Mouse (Mus musculus): ENCODE results near the gene Atg4b. TPM values are rescaled to one million over a fixed set of nuclear protein-coding genes. Genes with fewer than 3 reads are reported as not detected.

Gene Atg4b
- polyA plus RNA-seq, 1 experiment from 2014 or later = 95.7 TPM

GRCm38 (mm10) chr1:93802771-93803170 lies 51.5 kb downstream of the Atg4b start:
- Histone ChIP-seq H3K36me3 (ENCODE audit: control insufficient read depth, insufficient read depth, low read length) (peaks cover 44% of the 10 kb centered on the region), H3K27me3 (ENCODE audit: control insufficient read depth, insufficient read depth, low read length) (no peaks in the 10 kb centered on the region), H3K9ac (ENCODE audit: low read depth, low read length) (no peak overlapping the region; the same call in 1 of the 2 replicates), H3K4me3 (ENCODE audit: low read length) (peak overlapping the region; percentile 81; the same call in 1 of the 2 replicates), H3K9me3 (ENCODE audit: control insufficient read depth, low read length) (no peaks in the 10 kb centered on the region), H3K4me1 (ENCODE audit: control insufficient read depth, insufficient read depth, low read length) (peaks cover 22% of the 10 kb centered on the region), H3K4me2 (replicated peaks; ENCODE audit: low read depth, low read length) (peak overlapping the region; percentile 69), H3K27ac (ENCODE audit: low read depth, low read length) (no peak overlapping the region)
- ATAC-seq (ENCODE audit: low FRiP score, low TSS enrichment) = no peak
- 85% methylated on average over 5 of the region's 5 CpGs for WGBS

- Histone ChIP-seq H3K9ac (ENCODE audit: low read depth, low read length) (peak within 1 kb of the TSS; percentile 91), H3K4me3 (ENCODE audit: low read length) (peak within 1 kb of the TSS; percentile 81), H3K36me3 (ENCODE audit: control insufficient read depth, insufficient read depth, low read length) (peaks cover 45% of the 10 kb centered on the region), H3K27me3 (ENCODE audit: control insufficient read depth, insufficient read depth, low read length) (no peaks in the 10 kb centered on the region), H3K4me1 (ENCODE audit: control insufficient read depth, insufficient read depth, low read length) (peaks cover 22% of the 10 kb centered on the region), H3K9me3 (ENCODE audit: control insufficient read depth, low read length) (no peaks in the 10 kb centered on the region), H3K27ac (ENCODE audit: low read depth, low read length) (peak within 1 kb of the TSS; percentile 95), H3K4me2 (replicated peaks; ENCODE audit: low read depth, low read length) (peak within 1 kb of the TSS; percentile 69)
- peak; percentile 95 for ATAC-seq (ENCODE audit: low FRiP score, low TSS enrichment)
- under 1% methylated on average over 89 of the region's 94 CpGs for WGBS
Observed at GRCm38 (mm10) chr1:93803556-93804507, 52.5 kb downstream of the Atg4b start, which contains the start of gene Ing5. Ing5 (plus strand) TSS chr1:93803965.

GRCm38 (mm10) chr1:93804818-93805217 lies 53.5 kb downstream of the Atg4b start:
- Histone ChIP-seq H3K27me3 (ENCODE audit: control insufficient read depth, insufficient read depth, low read length) (no peaks in the 10 kb centered on the region), H3K9ac (ENCODE audit: low read depth, low read length) (peak overlapping the region; percentile 91; the same call in 1 of the 2 replicates), H3K4me3 (ENCODE audit: low read length) (peak overlapping the region; percentile 81), H3K9me3 (ENCODE audit: control insufficient read depth, low read length) (no peaks in the 10 kb centered on the region), H3K4me2 (replicated peaks; ENCODE audit: low read depth, low read length) (peak overlapping the region; percentile 69), H3K27ac (ENCODE audit: low read depth, low read length) (no peak overlapping the region), H3K36me3 (ENCODE audit: control insufficient read depth, insufficient read depth, low read length) (peaks cover 44% of the 10 kb centered on the region), H3K4me1 (ENCODE audit: control insufficient read depth, insufficient read depth, low read length) (peaks cover 22% of the 10 kb centered on the region)
- ATAC-seq (ENCODE audit: low FRiP score, low TSS enrichment) = no peak
- 78% methylated on average over 4 of the region's 4 CpGs for WGBS

- Histone ChIP-seq H3K9me3 (ENCODE audit: control insufficient read depth, low read length) (no peaks in the 10 kb centered on the region), H3K36me3 (ENCODE audit: control insufficient read depth, insufficient read depth, low read length) (peaks cover 43% of the 10 kb centered on the region), H3K27me3 (ENCODE audit: control insufficient read depth, insufficient read depth, low read length) (no peaks in the 10 kb centered on the region), H3K9ac (ENCODE audit: low read depth, low read length) (0 out of 2 replicates have a peak overlapping the region, but pooled peaks have one; percentile 2), H3K4me2 (replicated peaks; ENCODE audit: low read depth, low read length) (no peak overlapping the region; the same call in 1 of the 2 replicates), H3K27ac (ENCODE audit: low read depth, low read length) (no peak overlapping the region), H3K4me1 (ENCODE audit: control insufficient read depth, insufficient read depth, low read length) (peaks cover 22% of the 10 kb centered on the region), H3K4me3 (ENCODE audit: low read length) (no peak overlapping the region; the same call in 1 of the 2 replicates)
- no peak for ATAC-seq (ENCODE audit: low FRiP score, low TSS enrichment)
- WGBS = 68% methylated on average over 5 of the region's 5 CpGs
Observed at GRCm38 (mm10) chr1:93805221-93805951, 54.1 kb downstream of the Atg4b start.

DNA sequence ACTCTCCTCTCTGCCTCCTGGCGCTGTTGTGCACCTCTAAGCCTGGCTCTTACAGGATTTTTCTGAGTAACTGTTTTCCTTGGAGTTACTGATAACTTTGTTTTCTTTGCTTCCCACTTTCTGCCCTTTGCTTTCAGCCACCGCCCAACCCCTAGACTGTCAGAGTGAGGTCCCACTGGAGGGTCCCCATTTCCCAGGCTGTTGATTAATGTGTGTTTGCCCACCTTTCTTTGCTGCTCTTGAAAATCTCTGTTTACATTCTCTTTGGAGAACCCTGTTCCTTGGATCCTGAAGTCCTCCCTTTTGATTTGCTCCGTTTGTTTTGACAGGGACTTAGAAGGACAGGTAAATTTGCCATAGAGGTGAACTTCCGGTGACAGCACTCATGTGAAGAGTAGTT lies 57.6 kb downstream of the Atg4b start:
- H3K36me3 ChIP-seq (ENCODE audit: control insufficient read depth, insufficient read depth, low read length) = peaks cover 74% of the 10 kb centered on the region
- WGBS = 89% methylated on average over 4 of the region's 4 CpGs
- no peak for ATAC-seq (ENCODE audit: low FRiP score, low TSS enrichment)
- no peak overlapping the region for H3K9ac ChIP-seq (ENCODE audit: low read depth, low read length)
- no peak overlapping the region for H3K4me3 ChIP-seq (ENCODE audit: low read length)
- H3K27me3 ChIP-seq (ENCODE audit: control insufficient read depth, insufficient read depth, low read length) = no peaks in the 10 kb centered on the region
- H3K4me1 ChIP-seq (ENCODE audit: control insufficient read depth, insufficient read depth, low read length) = peaks cover 11% of the 10 kb centered on the region; the same call in 1 of the 2 replicates
- H3K4me2 ChIP-seq (replicated peaks; ENCODE audit: low read depth, low read length) = no peak overlapping the region
- H3K27ac ChIP-seq (ENCODE audit: low read depth, low read length) = no peak overlapping the region
- no peaks in the 10 kb centered on the region for H3K9me3 ChIP-seq (ENCODE audit: control insufficient read depth, low read length)

DNA sequence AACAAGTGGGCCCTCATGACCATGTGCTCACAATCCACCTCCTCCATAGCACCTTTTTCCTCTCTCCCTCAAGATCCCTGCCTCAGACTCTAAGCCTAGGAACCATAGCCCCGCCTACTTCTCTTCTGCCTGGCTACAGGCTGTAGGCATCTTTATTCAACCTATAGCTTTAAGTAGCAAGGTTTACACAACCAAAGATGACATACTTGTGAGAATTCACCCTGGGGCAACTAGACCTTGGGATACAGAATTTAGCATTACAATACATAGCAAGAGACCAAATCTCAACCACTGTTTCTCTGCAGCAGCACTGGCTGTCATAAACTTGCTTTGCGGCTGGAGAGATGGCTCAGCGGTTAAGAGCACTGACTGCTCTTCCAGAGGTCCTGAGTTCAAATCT lies 58.7 kb downstream of the Atg4b start:
- Histone ChIP-seq H3K9ac (ENCODE audit: low read depth, low read length) (no peak overlapping the region), H3K27ac (ENCODE audit: low read depth, low read length) (no peak overlapping the region), H3K4me2 (replicated peaks; ENCODE audit: low read depth, low read length) (no peak overlapping the region), H3K4me3 (ENCODE audit: low read length) (no peak overlapping the region), H3K9me3 (ENCODE audit: control insufficient read depth, low read length) (no peaks in the 10 kb centered on the region), H3K36me3 (ENCODE audit: control insufficient read depth, insufficient read depth, low read length) (peaks cover 85% of the 10 kb centered on the region), H3K4me1 (ENCODE audit: control insufficient read depth, insufficient read depth, low read length) (peaks cover 4% of the 10 kb centered on the region; the same call in 1 of the 2 replicates), H3K27me3 (ENCODE audit: control insufficient read depth, insufficient read depth, low read length) (no peaks in the 10 kb centered on the region)
- no peak for ATAC-seq (ENCODE audit: low FRiP score, low TSS enrichment)
- WGBS = 92% methylated on average over 3 of the region's 3 CpGs

- Histone ChIP-seq H3K36me3 (ENCODE audit: control insufficient read depth, insufficient read depth, low read length) (peaks cover 90% of the 10 kb centered on the region), H3K4me1 (ENCODE audit: control insufficient read depth, insufficient read depth, low read length) (no peaks in the 10 kb centered on the region), H3K4me2 (replicated peaks; ENCODE audit: low read depth, low read length) (no peak overlapping the region), H3K27ac (ENCODE audit: low read depth, low read length) (no peak overlapping the region), H3K9ac (ENCODE audit: low read depth, low read length) (no peak overlapping the region), H3K9me3 (ENCODE audit: control insufficient read depth, low read length) (no peaks in the 10 kb centered on the region), H3K4me3 (ENCODE audit: low read length) (no peak overlapping the region), H3K27me3 (ENCODE audit: control insufficient read depth, insufficient read depth, low read length) (no peaks in the 10 kb centered on the region)
- no peak for ATAC-seq (ENCODE audit: low FRiP score, low TSS enrichment)
- WGBS = 83% methylated on average over 8 of the region's 8 CpGs
Observed at GRCm38 (mm10) chr1:93811495-93812039, 60.3 kb downstream of the Atg4b start.

- H3K27me3 ChIP-seq (ENCODE audit: control insufficient read depth, insufficient read depth, low read length) = no peaks in the 10 kb centered on the region
- H3K4me3 ChIP-seq (ENCODE audit: low read length) = no peak overlapping the region
- H3K9me3 ChIP-seq (ENCODE audit: control insufficient read depth, low read length) = no peaks in the 10 kb centered on the region
- peaks cover 86% of the 10 kb centered on the region for H3K36me3 ChIP-seq (ENCODE audit: control insufficient read depth, insufficient read depth, low read length)
- H3K4me1 ChIP-seq (ENCODE audit: control insufficient read depth, insufficient read depth, low read length) = no peaks in the 10 kb centered on the region
- no peak overlapping the region for H3K27ac ChIP-seq (ENCODE audit: low read depth, low read length)
- 94% methylated on average over 8 of the region's 8 CpGs for WGBS
- no peak for ATAC-seq (ENCODE audit: low FRiP score, low TSS enrichment)
- H3K9ac ChIP-seq (ENCODE audit: low read depth, low read length) = no peak overlapping the region
- no peak overlapping the region for H3K4me2 ChIP-seq (replicated peaks; ENCODE audit: low read depth, low read length)
Observed at GRCm38 (mm10) chr1:93817823-93818532, 66.7 kb downstream of the Atg4b start.

All from kidney, embryonic 14.5 days (tissue).